Mouse (Mus musculus): ENCODE data around the gene Nus1.

GRCm38 (mm10) chr10:52471520-52471919 is 54.2 kb downstream of the Nus1 start:
- TF ChIP-seq POLR2A (IDR thresholded peaks at IDR 0.05; ENCODE audit: borderline replicate concordance, control insufficient read depth, low read depth, low read length): no peak
- no peak for TF ChIP-seq CTCF (IDR thresholded peaks at IDR 0.05; ENCODE audit: control insufficient read depth, insufficient read depth, low read length)

Measured in bone marrow, adult 2 months (tissue).